Mouse (Mus musculus) activated CD4-positive, CD25-positive, alpha-beta regulatory T cell, adult 4 months (primary cell): ENCODE measurements around the gene C8a. TPM values are rescaled to one million over a fixed set of nuclear protein-coding genes. Genes with fewer than 3 reads are reported as not detected.

Source experiments
- ATAC-seq: one replicate; pipeline ENCODE4 v1.8.0; 2017
- polyA plus RNA-seq, 2 experiments: library from polyadenylated mRNA; unstranded; fragments of 100-300 nt; shearing (Covaris generic); gene quantifications; one replicate each; pipeline ENCODE4 v1.2.1; 2017

C8a gene
- polyA plus RNA-seq, result not detected

- no peak for ATAC-seq
Observed at GRCm38 (mm10) chr4:104876323-104876722, at the start of gene C8a. Gene C8a, minus strand, starts transcription at chr4:104876398.

DNA sequence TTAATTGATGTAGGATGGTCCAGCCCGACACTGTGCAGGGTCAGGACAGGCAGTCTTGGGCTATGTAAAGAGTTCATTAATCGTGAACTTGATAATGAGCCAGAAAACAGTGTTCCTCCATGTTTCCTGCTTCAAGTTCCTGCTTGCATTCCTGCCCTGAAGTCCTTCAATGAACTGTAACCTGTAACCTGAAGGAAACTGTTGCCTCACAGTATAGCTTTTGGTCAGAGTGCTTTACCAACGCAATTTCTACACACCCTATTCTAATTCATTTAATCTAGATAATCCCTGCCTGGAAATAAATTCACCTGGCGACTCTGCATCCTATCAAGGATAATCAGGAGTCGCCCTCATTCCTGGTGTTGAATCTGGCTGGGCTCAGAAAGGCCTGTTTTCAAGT, 49.2 kb upstream of the C8a start:
- no peak for ATAC-seq

DNA sequence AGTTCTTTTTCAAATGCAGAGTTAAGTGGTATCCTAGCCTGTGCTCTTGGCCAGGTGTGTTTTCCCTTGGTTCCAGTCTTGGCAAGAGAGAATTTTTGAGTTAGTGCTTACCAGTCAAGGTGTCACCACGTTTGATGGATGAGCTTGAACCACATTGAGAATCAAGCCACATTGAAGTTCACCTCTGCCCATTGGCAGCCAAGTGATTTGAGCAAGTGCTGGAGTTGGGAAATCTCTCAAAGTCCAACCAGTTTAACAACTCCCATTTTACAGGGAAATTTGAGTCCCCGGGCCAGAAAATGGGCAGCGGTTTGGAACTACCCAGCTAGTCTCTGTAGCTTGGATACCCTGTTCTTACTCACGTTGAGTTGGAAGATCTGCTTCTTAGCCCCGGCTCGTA, 41.8 kb upstream of the C8a start:
- ATAC-seq, result no peak

GRCm38 (mm10) chr4:104914711-104915247, 38.6 kb upstream of the C8a start:
- no peak for ATAC-seq

DNA sequence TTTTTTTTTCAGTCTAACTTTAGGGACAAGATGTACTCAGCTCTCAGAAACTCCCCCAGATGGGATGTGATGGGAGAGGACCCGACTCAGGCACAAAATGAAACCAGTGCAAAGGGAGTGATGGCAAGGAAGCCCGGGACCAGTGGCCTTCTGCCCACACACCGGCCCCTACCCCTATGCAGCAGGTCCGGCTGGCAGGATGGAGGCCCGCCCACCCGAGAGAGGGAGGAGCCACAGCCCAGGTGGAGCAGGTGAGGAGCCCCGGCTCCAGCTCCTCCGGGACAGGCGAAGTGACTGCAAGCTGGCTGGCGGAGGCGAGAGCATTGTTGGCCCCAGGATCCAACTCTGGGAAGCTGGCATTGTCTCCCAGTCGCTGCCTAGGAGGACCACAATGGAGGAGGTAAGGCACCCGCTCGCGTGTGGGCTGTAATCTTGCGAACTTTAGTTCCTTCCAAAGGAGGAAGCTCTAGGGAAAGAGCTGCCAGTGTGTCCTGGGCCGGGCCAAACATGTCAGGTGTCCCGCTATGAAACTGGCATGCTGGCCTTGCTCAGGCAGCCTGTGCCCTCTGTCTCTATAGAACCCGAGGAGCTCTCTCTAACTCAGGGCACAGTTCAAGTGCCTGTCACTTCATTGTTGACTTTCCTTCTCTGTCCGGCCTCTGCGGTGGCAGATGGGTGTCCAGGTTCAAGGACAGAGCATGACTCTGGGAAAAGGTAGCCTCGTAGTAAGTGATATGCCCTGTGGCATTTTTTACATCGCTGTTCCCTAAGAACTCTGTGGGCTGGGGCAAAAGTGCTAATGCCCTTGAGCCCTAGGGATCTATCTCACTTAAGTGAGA, 37.3 kb upstream of the C8a start, which contains the start of gene Fyb2:
Fyb2 (plus strand) TSS at position 166 of the 839 bp plus-strand sequence.
- no peak for ATAC-seq

GRCm38 (mm10) chr4:104911685-104912084, 35.5 kb upstream of the C8a start:
- ATAC-seq, result no peak

DNA sequence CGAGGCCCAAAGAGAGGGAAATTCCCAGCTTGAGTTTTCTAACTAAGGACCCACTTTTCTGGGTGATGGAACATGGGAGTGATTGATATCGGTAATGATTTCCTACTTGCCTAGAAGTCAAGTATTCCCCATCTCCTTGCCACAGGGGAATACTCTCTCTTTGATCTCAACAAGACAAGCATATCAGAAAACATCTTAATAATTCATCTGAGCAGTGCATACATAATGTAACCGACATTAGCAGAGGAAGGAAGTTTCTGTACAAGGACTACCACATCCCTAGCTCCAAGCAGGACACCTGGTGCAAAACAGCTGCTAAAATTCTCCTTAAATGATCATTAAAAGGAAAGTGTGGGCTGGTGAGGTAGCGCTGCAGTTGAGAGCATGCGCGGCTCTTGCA, 28.9 kb upstream of the C8a start:
- ATAC-seq, result no peak

DNA sequence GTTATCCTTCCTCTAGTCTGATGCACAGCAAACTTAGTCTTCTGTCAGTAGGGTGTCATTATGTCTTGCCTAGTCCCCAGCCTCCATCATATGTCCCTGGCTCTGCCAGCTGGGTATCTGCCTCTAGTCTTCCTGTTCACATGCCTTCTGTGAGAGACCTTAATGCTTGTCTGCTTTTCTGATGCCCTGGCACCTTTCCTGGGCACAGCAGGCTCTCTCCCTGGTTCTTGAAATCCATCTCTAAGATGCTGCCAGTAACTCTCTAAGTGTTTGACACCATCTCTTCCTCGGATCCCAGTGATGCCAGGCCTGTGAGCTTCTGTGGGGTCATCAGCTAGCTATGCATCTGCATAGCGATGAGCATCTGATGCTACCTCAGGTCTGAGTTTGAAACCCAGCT, 26.6 kb upstream of the C8a start:
- ATAC-seq, result no peak

DNA sequence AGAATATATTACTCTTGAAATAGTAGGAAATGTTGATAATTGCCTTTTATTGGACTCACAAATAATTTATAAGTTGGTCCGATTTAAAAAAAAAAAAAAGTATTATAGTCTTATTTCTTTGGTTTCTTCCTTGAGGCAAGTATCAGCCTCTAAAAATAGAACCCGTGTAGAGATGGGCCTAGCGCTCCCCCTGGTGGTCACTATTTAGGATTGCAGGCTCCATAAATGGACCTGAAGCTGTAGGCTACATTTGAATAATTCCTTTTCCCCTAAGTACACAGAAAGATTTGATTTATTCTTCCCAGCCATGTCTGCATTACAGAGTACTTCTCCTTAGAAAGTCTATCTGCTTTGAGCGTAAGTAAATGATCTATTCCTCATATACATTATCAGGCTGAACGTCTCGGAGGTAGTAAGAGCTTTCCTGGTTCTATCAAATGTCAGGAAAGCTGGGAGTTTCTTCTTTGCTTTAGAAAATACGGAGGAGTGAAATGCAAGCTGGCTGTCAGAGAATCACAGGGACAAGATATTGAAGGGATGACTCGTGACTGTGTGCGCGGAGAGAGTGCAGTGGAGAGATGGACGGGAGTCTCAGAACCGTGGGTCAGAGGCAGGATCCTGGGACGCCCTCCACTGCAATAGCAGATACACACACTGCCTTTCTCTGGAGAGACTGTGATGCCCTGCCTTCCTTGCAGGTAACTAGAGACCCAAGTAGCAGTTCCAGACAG, 18.0 kb upstream of the C8a start:
- no peak for ATAC-seq

- no peak for ATAC-seq
Observed at GRCm38 (mm10) chr4:104893588-104893987, 17.4 kb upstream of the C8a start.

GRCm38 (mm10) chr4:104891708-104892107, 15.5 kb upstream of the C8a start:
- no peak for ATAC-seq

DNA sequence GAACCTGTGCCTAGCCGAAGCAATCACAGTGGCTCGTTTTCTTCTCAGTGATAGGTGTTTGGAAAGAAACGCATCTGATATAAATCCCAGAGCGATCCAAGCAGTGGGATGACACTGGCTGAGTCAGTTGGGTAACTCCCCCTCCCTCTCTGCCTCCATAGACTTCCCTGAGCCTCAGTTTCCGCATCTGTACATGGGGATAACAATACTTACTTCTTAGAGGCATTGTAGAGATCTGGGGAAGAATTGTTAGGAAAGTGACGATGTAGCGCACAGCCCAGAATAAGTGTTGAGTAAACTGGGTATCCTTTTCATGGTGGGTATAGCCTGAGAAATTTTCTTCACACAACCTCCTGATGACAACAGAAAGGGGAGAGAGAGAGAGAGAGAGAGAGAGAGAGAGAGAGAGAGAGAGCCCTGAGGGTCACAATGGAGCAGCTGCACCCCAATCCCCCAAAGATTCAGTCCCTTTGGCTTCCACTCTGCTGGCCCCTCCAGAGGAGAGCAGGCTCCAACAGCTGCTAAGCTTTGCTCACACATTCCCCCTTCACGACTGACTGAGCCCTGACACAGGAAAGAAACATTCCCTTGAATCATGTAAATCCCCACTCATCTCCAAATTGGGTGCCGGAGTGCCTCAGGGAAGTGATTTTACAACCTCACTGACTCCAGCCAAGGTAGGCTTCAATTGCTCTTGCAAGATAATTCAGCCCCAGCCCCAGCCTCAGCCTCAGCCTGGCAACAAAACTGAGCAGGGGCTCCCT, 12.5 kb upstream of the C8a start:
- ATAC-seq, result no peak

DNA sequence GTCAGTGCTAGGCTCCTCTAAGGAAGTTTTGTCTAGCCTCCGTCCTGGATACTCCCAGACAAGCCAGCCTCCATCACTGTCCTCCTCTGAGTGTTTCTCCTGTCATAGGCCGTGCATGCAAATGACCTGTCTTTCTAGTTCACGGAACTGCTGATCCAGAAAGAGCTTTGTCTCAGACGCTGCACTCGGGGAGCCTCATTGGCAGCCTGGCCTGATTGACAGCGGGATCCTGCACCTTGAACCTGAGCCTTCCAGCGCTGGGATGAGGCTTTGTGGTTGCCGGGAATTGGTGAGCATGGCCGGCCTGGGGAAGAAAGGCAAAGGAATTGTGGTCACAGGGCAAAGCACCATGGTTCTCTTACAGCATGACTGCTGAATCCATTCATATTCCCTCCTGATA, 11.3 kb upstream of the C8a start:
- ATAC-seq, result no peak

DNA sequence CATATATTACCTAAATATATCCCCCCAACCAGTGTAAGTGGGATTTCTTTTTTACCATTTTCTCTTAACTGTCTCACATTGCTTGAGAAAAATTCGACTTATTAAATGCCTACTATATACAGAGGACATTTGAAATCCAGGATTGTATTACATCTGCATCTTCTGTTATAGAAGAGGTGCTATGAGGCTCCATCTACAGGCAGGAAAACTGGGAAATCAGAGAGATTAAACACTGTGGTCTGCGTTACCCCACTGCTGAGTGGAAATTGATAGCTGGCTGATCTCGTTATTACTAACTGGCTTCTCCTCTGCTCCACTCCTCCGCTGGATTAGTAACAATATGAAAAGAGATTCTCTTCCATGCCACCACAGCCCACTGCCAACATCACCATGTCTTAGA, 366 bp downstream of the C8a start:
- no peak for ATAC-seq

DNA sequence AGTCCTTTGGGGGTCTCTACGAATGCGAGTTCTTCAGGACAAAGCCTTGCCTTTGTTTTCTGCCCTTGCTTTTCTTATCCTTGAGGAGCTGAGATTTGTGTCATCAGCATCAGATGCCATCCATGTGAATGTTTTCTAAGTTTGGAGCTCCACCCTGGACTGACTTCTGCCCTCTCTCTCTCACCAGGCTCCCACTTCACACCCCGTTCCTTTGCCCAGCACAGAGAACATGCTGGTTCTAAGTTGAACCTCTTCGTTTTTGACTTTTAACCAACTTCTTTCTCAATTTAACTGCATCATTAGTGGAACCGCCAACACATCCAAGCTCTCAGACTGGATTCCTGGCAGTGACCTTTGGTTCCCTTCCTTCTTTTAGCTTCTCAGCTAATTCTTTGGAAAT, 6.0 kb downstream of the C8a start:
- ATAC-seq, result no peak

DNA sequence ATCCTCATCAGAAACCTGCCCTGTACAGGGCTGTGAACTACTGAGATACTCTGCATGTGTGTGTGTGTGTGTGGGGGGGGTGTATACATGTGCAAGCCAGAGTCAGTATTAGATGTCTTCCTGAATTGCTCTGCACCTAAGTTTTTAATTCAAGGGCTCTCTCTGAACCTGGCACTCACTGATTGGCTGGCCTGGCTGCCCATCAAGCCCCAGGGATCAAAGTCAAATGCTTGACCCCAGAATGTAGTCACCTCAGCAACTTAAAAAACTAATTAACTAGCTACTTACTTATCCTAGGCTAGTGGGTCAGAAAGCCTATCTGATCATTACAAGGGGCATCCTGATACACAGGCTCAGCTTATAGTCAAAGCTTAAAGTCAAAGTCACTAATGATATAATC, 6.6 kb downstream of the C8a start:
- ATAC-seq, result no peak

GRCm38 (mm10) chr4:104864397-104864796, 11.8 kb downstream of the C8a start:
- no peak for ATAC-seq

DNA sequence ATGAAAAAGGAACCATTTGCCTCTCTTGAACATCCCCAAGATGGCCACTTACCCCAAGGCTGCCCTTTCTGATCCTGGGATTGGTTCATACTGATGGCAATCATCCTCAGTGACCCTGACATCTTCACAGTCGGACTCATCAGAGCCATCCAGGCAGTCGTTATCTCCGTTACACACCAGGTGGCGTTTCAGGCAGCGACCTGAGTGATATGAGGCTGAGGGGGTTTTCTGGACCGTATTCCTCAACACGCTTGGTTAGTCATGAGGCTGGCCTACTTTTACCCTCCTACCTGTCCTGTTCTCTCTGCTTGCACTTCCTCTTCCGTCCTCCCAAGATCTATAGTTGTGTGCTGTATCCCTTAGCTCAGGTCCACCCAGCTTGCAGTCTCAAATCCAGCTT, 15.0 kb downstream of the C8a start:
- ATAC-seq, result no peak

GRCm38 (mm10) chr4:104857823-104858222, 18.4 kb downstream of the C8a start:
- no peak for ATAC-seq

DNA sequence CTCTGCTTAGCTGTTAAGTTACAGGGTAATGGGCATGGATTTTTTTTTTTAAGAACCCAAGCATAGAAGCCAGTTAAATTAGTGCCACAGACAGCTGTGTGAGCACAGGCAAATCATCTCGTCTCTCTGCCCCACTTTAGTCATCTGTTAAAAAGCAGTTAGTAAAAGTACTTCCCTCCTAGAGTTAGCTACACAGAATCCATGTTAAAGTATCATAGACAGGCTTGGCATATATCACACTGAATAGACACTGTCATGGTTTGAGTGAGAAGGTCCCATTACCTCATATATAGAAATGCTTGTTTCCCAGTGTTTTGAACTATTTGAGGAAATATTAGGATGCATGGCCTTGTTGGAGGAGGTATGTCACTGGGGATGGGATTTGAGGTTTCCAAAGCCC, 19.2 kb downstream of the C8a start, which contains the start of gene Gm17662:
Gm17662 (plus strand) TSS at position 301 of the 400 bp plus-strand sequence.
- no peak for ATAC-seq

- no peak for ATAC-seq
Observed at GRCm38 (mm10) chr4:104855216-104855615, 21.0 kb downstream of the C8a start.

GRCm38 (mm10) chr4:104843546-104843945, 32.7 kb downstream of the C8a start:
- no peak for ATAC-seq

DNA sequence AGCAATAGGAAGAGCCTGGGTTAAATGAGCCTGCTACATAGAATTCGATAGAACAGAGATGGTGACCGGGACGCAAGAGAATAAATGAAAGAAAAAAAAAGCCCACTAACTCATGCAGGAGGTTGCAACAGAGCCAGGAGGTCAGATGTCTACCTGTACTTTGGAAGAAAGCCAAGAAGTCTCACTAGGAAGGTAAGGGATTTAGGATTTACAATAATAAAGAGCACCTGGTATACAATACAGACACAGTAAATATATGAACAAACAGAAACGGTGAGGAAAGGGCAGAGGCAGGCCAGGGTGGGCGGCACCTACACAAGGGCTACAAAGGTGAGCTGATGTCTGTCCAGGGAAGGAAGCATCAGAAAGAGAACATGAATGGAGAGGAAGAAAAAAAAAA, 34.0 kb downstream of the C8a start:
- no peak for ATAC-seq
